Mouse (Mus musculus) myocyte (in vitro differentiated cells): ENCODE data around the gene Tsga13.

Experiments
- MAX ChIP-seq: IDR thresholded peaks from one replicate; pipeline ENCODE4 v1.6.1; 2011; ENCODE audit warnings: low read depth, mild to moderate bottlenecking, control low read depth
- POLR2A ChIP-seq: IDR thresholded peaks from one replicate; pipeline ENCODE4 v1.6.1; 2011; ENCODE audit warnings: low read depth, mild to moderate bottlenecking, control low read depth, moderate library complexity; ENCODE audit not compliant: insufficient read length
- POLR2AphosphoS2 ChIP-seq: IDR thresholded peaks from one replicate; pipeline ENCODE4 v1.6.1; 2011; ENCODE audit warnings: low read depth, control low read depth; ENCODE audit not compliant: insufficient read length
- REST ChIP-seq: IDR thresholded peaks from one replicate; pipeline ENCODE4 v1.6.1; 2011; ENCODE audit warnings: mild to moderate bottlenecking, control low read depth, moderate library complexity; ENCODE audit not compliant: insufficient read depth, insufficient read length
- TCF12 ChIP-seq: IDR thresholded peaks from one replicate; pipeline ENCODE4 v1.6.1; 2011; ENCODE audit warnings: mild to moderate bottlenecking, control low read depth; ENCODE audit not compliant: poor library complexity, insufficient read depth, severe bottlenecking
- TCF3 ChIP-seq: IDR thresholded peaks from one replicate; pipeline ENCODE4 v1.6.1; 2011; ENCODE audit warnings: low read depth, control low read depth; ENCODE audit not compliant: insufficient read length

DNA sequence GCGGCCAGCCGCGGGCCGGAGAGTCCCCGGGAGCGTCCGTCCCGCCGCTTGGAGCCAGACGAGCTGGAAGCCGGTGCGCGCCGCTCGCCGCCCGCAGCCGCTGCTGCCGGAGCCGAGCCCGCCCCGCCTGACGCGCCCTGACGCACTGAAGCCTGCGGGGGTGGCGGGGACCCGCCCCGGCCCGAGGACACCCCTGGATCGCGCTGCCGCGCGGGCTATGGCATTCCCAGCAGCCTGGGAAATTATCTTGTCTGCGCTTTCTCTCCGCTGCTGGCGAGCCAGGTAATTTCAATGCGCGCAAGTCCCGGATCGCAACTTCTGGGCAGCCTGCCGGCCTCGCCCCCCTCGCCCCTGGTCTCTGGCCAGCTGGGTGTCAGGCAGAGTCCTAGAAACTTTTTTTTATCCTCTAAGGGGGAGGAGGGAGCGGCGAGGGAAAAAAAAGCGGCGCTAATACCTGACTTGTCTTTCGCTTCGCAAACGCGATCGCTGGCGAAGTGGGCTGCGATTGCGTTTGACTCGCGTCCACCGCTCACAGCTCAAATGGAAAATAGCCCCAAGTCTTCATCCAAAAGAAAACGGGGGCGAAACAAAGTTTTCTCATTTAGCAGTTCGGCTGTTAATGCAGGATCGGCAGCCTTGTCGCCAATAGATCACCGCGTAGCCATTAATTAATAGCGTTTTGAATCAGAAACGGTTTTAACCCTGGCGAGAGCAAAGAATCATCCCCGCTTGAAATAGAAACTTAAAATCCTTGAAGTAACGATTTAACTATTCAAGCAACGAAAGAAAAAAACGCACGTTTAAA lies 43.6 kb upstream of the Tsga13 start, which contains the start of gene Klf14:
- TF ChIP-seq MAX (no peak), POLR2A (no peak), REST (no peak), TCF12 (no peak), POLR2AphosphoS2 (no peak), TCF3 (no peak)
